Mouse (Mus musculus): ENCODE measurements at regions not wholly inside any gene's neighbourhood (a gene's known extent, or its start where the extent isn't known, plus 50 kb on each side); places are given as distances from the start of the nearest gene placed in this dataset.

GRCm38 (mm10) chr17:82829415-82829814 lies 385.7 kb upstream of the Pkdcc start:
- no peak overlapping the region for H3K27ac ChIP-seq (ENCODE audit: low read length)
- no peak overlapping the region for H3K9ac ChIP-seq (ENCODE audit: low read depth, low read length)
- ATAC-seq: no peak
- no peak overlapping the region for H3K4me3 ChIP-seq (ENCODE audit: low read depth, low read length)
- no peaks in the 10 kb centered on the region for H3K9me3 ChIP-seq (replicated peaks; ENCODE audit: control insufficient read depth, low read length, poor library complexity, severe bottlenecking)
- H3K4me2 ChIP-seq (ENCODE audit: low read length): no peak overlapping the region
- H3K4me1 ChIP-seq (ENCODE audit: control insufficient read depth, insufficient read depth, low read length): no peaks in the 10 kb centered on the region
- 92% methylated on average over 2 of the region's 2 CpGs for WGBS
- no peaks in the 10 kb centered on the region for H3K36me3 ChIP-seq (ENCODE audit: control insufficient read depth, insufficient read depth, low read length)
- H3K27me3 ChIP-seq (ENCODE audit: control insufficient read depth, insufficient read depth, low read depth, low read length): no peaks in the 10 kb centered on the region

- Histone ChIP-seq H3K4me3 (ENCODE audit: low read depth, low read length) (no peak overlapping the region), H3K9me3 (replicated peaks; ENCODE audit: control insufficient read depth, low read length, poor library complexity, severe bottlenecking) (no peaks in the 10 kb centered on the region), H3K27me3 (ENCODE audit: control insufficient read depth, insufficient read depth, low read depth, low read length) (no peaks in the 10 kb centered on the region), H3K4me1 (ENCODE audit: control insufficient read depth, insufficient read depth, low read length) (no peaks in the 10 kb centered on the region), H3K27ac (ENCODE audit: low read length) (no peak overlapping the region), H3K36me3 (ENCODE audit: control insufficient read depth, insufficient read depth, low read length) (no peaks in the 10 kb centered on the region), H3K9ac (ENCODE audit: low read depth, low read length) (no peak overlapping the region), H3K4me2 (ENCODE audit: low read length) (no peak overlapping the region)
- no peak for ATAC-seq
- WGBS: 85% methylated on average over 3 of the region's 3 CpGs
Observed at GRCm38 (mm10) chr17:82834177-82834576, 380.9 kb upstream of the Pkdcc start.

- no peaks in the 10 kb centered on the region for H3K36me3 ChIP-seq (ENCODE audit: control insufficient read depth, insufficient read depth, low read length)
- H3K4me1 ChIP-seq (ENCODE audit: control insufficient read depth, insufficient read depth, low read length): no peaks in the 10 kb centered on the region
- no peak for ATAC-seq
- H3K4me2 ChIP-seq (ENCODE audit: low read length): no peak overlapping the region
- H3K9ac ChIP-seq (ENCODE audit: low read depth, low read length): no peak overlapping the region
- H3K9me3 ChIP-seq (replicated peaks; ENCODE audit: control insufficient read depth, low read length, poor library complexity, severe bottlenecking): no peaks in the 10 kb centered on the region
- 86% methylated on average over 3 of the region's 3 CpGs for WGBS
- H3K27me3 ChIP-seq (ENCODE audit: control insufficient read depth, insufficient read depth, low read depth, low read length): no peaks in the 10 kb centered on the region
- H3K4me3 ChIP-seq (ENCODE audit: low read depth, low read length): no peak overlapping the region
- no peak overlapping the region for H3K27ac ChIP-seq (ENCODE audit: low read length)
Observed at GRCm38 (mm10) chr17:82836115-82836514, 379.0 kb upstream of the Pkdcc start.

GRCm38 (mm10) chr17:82846776-82847494 lies 368.2 kb upstream of the Pkdcc start:
- Histone ChIP-seq H3K9me3 (replicated peaks; ENCODE audit: control insufficient read depth, low read length, poor library complexity, severe bottlenecking) (no peaks in the 10 kb centered on the region), H3K4me1 (ENCODE audit: control insufficient read depth, insufficient read depth, low read length) (no peaks in the 10 kb centered on the region), H3K4me2 (ENCODE audit: low read length) (no peak overlapping the region), H3K4me3 (ENCODE audit: low read depth, low read length) (no peak overlapping the region), H3K27ac (ENCODE audit: low read length) (no peak overlapping the region), H3K9ac (ENCODE audit: low read depth, low read length) (no peak overlapping the region), H3K36me3 (ENCODE audit: control insufficient read depth, insufficient read depth, low read length) (no peaks in the 10 kb centered on the region), H3K27me3 (ENCODE audit: control insufficient read depth, insufficient read depth, low read depth, low read length) (no peaks in the 10 kb centered on the region)
- WGBS: 77% methylated on average over 5 of the region's 5 CpGs
- no peak for ATAC-seq

GRCm38 (mm10) chr17:82857199-82858147 lies 357.6 kb upstream of the Pkdcc start:
- 8% methylated on average over 16 of the region's 16 CpGs for WGBS
- Histone ChIP-seq H3K27ac (ENCODE audit: low read length) (no peak overlapping the region), H3K4me2 (ENCODE audit: low read length) (peak overlapping the region; percentile 57), H3K9me3 (replicated peaks; ENCODE audit: control insufficient read depth, low read length, poor library complexity, severe bottlenecking) (no peaks in the 10 kb centered on the region), H3K4me1 (ENCODE audit: control insufficient read depth, insufficient read depth, low read length) (peaks cover 4% of the 10 kb centered on the region; the same call in 1 of the 2 replicates), H3K27me3 (ENCODE audit: control insufficient read depth, insufficient read depth, low read depth, low read length) (no peaks in the 10 kb centered on the region), H3K4me3 (ENCODE audit: low read depth, low read length) (peak overlapping the region; percentile 25), H3K36me3 (ENCODE audit: control insufficient read depth, insufficient read depth, low read length) (no peaks in the 10 kb centered on the region), H3K9ac (ENCODE audit: low read depth, low read length) (peak overlapping the region; percentile 49; the same call in 1 of the 2 replicates)
- peak; percentile 98 for ATAC-seq

- Histone ChIP-seq H3K4me3 (ENCODE audit: low read depth, low read length) (no peak overlapping the region), H3K36me3 (ENCODE audit: control insufficient read depth, insufficient read depth, low read length) (no peaks in the 10 kb centered on the region), H3K27ac (ENCODE audit: low read length) (no peak overlapping the region), H3K4me2 (ENCODE audit: low read length) (no peak overlapping the region), H3K27me3 (ENCODE audit: control insufficient read depth, insufficient read depth, low read depth, low read length) (no peaks in the 10 kb centered on the region), H3K9me3 (replicated peaks; ENCODE audit: control insufficient read depth, low read length, poor library complexity, severe bottlenecking) (no peaks in the 10 kb centered on the region), H3K4me1 (ENCODE audit: control insufficient read depth, insufficient read depth, low read length) (peaks cover 4% of the 10 kb centered on the region; the same call in 1 of the 2 replicates), H3K9ac (ENCODE audit: low read depth, low read length) (no peak overlapping the region)
- no peak for ATAC-seq
- 85% methylated on average over 5 of the region's 5 CpGs for WGBS
Observed at GRCm38 (mm10) chr17:82860391-82860790, 354.7 kb upstream of the Pkdcc start.

GRCm38 (mm10) chr17:82860966-82861365 lies 354.1 kb upstream of the Pkdcc start:
- 86% methylated on average over 5 of the region's 5 CpGs for WGBS
- Histone ChIP-seq H3K27me3 (ENCODE audit: control insufficient read depth, insufficient read depth, low read depth, low read length) (no peaks in the 10 kb centered on the region), H3K4me3 (ENCODE audit: low read depth, low read length) (no peak overlapping the region), H3K4me2 (ENCODE audit: low read length) (no peak overlapping the region), H3K9ac (ENCODE audit: low read depth, low read length) (no peak overlapping the region), H3K27ac (ENCODE audit: low read length) (no peak overlapping the region), H3K36me3 (ENCODE audit: control insufficient read depth, insufficient read depth, low read length) (no peaks in the 10 kb centered on the region), H3K4me1 (ENCODE audit: control insufficient read depth, insufficient read depth, low read length) (peaks cover 4% of the 10 kb centered on the region; the same call in 1 of the 2 replicates), H3K9me3 (replicated peaks; ENCODE audit: control insufficient read depth, low read length, poor library complexity, severe bottlenecking) (no peaks in the 10 kb centered on the region)
- ATAC-seq: no peak

- Histone ChIP-seq H3K4me3 (ENCODE audit: low read depth, low read length) (no peak overlapping the region), H3K27me3 (ENCODE audit: control insufficient read depth, insufficient read depth, low read depth, low read length) (no peaks in the 10 kb centered on the region), H3K9me3 (replicated peaks; ENCODE audit: control insufficient read depth, low read length, poor library complexity, severe bottlenecking) (no peaks in the 10 kb centered on the region), H3K36me3 (ENCODE audit: control insufficient read depth, insufficient read depth, low read length) (no peaks in the 10 kb centered on the region), H3K4me1 (ENCODE audit: control insufficient read depth, insufficient read depth, low read length) (no peaks in the 10 kb centered on the region), H3K4me2 (ENCODE audit: low read length) (no peak overlapping the region), H3K27ac (ENCODE audit: low read length) (no peak overlapping the region), H3K9ac (ENCODE audit: low read depth, low read length) (no peak overlapping the region)
- WGBS: 94% methylated on average over 8 of the region's 8 CpGs
- no peak for ATAC-seq
Observed at GRCm38 (mm10) chr17:82877131-82877530, 338.0 kb upstream of the Pkdcc start.

- Histone ChIP-seq H3K9me3 (replicated peaks; ENCODE audit: control insufficient read depth, low read length, poor library complexity, severe bottlenecking) (no peaks in the 10 kb centered on the region), H3K36me3 (ENCODE audit: control insufficient read depth, insufficient read depth, low read length) (no peaks in the 10 kb centered on the region), H3K4me1 (ENCODE audit: control insufficient read depth, insufficient read depth, low read length) (no peaks in the 10 kb centered on the region), H3K4me3 (ENCODE audit: low read depth, low read length) (no peak overlapping the region), H3K27ac (ENCODE audit: low read length) (no peak overlapping the region), H3K27me3 (ENCODE audit: control insufficient read depth, insufficient read depth, low read depth, low read length) (no peaks in the 10 kb centered on the region), H3K4me2 (ENCODE audit: low read length) (no peak overlapping the region), H3K9ac (ENCODE audit: low read depth, low read length) (no peak overlapping the region)
- no peak for ATAC-seq
- 57% methylated on average over 2 of the region's 2 CpGs for WGBS
Observed at GRCm38 (mm10) chr17:82900602-82901001, 314.5 kb upstream of the Pkdcc start.
